Mouse (Mus musculus) C2C12 (cell line): ENCODE results near the gene Adra2b. TPM values are rescaled to one million over a fixed set of nuclear protein-coding genes. Genes with fewer than 3 reads are reported as not detected.

ENCODE experiments used
- H3K27me3 ChIP-seq: one replicate; pipeline ENCODE4 v1.6.1; 2011; ENCODE audit not compliant: control insufficient read depth, insufficient read depth, insufficient read length
- H3K36me3 ChIP-seq: one replicate; pipeline ENCODE4 v1.6.1; 2011; ENCODE audit not compliant: control insufficient read depth, insufficient read depth
- H3K4me3 ChIP-seq: one replicate; pipeline ENCODE4 v1.5.1; 2011; ENCODE audit warnings: mild to moderate bottlenecking, control low read depth; ENCODE audit not compliant: poor library complexity, insufficient read depth, severe bottlenecking
- H3K79me2 ChIP-seq: one replicate; pipeline ENCODE4 v1.6.1; 2011; ENCODE audit not compliant: control insufficient read depth, insufficient read depth
- H3K79me3 ChIP-seq: one replicate; pipeline ENCODE4 v1.6.1; 2011; ENCODE audit warnings: low read depth, control low read depth
- H3ac ChIP-seq: one replicate; pipeline ENCODE3; 2011; ENCODE audit warnings: low read depth; ENCODE audit not compliant: control insufficient read depth, insufficient read length
- CEBPB ChIP-seq: IDR thresholded peaks from one replicate; pipeline ENCODE4 v1.6.1; 2011; ENCODE audit warnings: low read depth, mild to moderate bottlenecking, control low read depth, moderate library complexity
- CTCF ChIP-seq: IDR thresholded peaks from one replicate; pipeline ENCODE4 v1.5.1; 2011; ENCODE audit not compliant: control insufficient read depth, insufficient read depth, insufficient read length
- FOSL1 ChIP-seq: IDR thresholded peaks from one replicate; pipeline ENCODE4 v1.8.0; 2011; ENCODE audit warnings: mild to moderate bottlenecking, low read length; ENCODE audit not compliant: poor library complexity, insufficient read depth, severe bottlenecking
- MAX ChIP-seq: IDR thresholded peaks from one replicate; pipeline ENCODE4 v1.6.1; 2011; ENCODE audit warnings: mild to moderate bottlenecking, control low read depth
- MYOD1 ChIP-seq: IDR thresholded peaks from one replicate; pipeline ENCODE4 v1.6.1; 2011; ENCODE audit warnings: low read depth; ENCODE audit not compliant: control insufficient read depth, insufficient read length
- MYOG ChIP-seq: IDR thresholded peaks from one replicate; pipeline ENCODE4 v1.6.1; 2011; ENCODE audit not compliant: control insufficient read depth, insufficient read length; ENCODE audit errors: extremely low read depth
- USF1 ChIP-seq: IDR thresholded peaks from one replicate; pipeline ENCODE4 v1.6.1; 2011; ENCODE audit warnings: low read depth, mild to moderate bottlenecking, control low read depth, moderate library complexity
- polyA plus RNA-seq: library from polyadenylated mRNA; unstranded; fragments of >200 nt; fragmentation: generic; extraction: Trizol; gene quantifications from one replicate; pipeline ENCODE4 v1.2.1, GENCODE M21; 2012; ENCODE audit warnings: missing spikeins

Adra2b gene
- polyA plus RNA-seq, 1 experiment = not detected

DNA sequence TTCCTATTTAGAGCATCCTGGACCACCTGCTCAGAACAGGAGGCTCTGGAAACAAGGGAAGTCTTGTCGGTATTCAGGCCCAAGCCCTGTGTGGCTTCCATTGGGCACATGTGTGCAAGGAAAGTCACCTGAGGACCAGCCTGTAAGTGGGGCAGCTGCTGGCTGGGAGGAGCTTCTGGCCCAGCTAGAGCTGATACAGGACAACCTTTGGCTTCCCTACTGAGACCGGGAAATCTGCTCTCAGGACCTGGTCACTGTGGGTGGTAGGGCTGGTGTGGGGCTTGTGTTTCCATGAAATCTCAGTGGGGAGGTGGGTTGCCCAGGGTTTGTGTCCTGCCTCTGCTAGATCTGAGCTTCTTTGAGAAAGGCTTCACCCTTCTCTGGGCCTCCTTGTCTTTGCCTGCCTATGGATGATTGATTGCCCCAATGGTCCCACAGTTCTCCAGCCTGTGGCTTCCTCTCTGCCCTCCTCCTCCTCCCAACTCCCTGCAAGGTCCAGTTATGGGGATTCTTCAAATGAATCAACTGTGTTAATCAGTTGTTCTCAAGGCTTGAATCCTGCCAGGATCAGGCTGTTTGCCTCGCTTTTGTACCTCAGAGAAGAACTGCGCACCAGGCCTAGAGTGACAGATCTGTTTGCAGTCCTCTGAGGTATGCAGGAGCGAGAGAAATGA, 6.8 kb downstream of the Adra2b start:
- H3K79me2 ChIP-seq = no peaks in the 10 kb centered on the region
- H3K79me3 ChIP-seq = no peaks in the 10 kb centered on the region
- H3K27me3 ChIP-seq = peaks cover 71% of the 10 kb centered on the region
- no peaks in the 10 kb centered on the region for H3K36me3 ChIP-seq
- no peak overlapping the region for H3ac ChIP-seq
- no peak overlapping the region for H3K4me3 ChIP-seq
- TF ChIP-seq FOSL1 (no peak), USF1 (no peak), MAX (no peak), CTCF (no peak), MYOG (no peak), CEBPB (no peak), MYOD1 (no peak)

DNA sequence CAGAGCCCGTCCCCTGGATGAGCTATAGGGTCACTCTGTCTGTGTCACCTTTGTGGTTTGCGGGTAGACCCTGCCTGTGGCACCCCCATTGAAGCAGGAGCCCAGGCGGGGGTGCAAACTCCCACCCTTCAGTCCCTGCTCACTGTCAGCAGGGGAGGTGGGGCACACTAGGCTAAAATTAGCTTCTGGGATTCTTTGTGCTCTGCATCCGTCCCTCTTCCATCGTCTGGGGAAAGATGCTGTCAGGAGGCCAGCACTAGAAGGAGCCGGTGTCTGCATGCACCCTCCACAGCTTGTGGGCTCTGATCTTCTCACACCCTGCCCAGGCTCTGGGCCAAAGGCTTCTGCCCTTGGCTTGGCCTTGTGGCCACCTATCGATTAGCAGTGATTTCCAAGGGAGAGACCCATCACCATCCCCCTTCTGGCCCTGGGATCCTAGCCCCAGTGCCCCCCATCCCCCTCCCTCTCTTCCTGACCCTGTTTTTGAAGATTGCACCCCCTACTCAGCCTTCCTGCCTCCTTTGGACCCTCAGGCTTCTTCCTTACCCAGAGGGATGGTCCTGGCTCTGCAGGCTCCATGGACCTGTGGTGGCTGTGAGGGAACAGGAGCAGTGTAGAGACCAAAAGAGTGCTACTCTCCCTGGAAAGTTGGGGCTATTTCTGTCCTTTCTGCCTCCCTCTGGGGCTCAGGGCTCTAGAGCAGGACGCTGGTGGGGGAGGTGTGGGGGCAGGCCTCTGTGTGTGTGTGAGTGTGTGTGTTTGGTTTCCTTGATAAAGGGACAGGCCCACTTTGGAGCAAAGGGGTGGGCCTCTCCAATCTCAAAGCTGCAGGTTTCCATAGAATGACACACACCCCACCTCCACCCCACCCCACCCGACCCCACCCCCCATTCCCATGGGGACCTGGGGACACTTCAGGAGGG, 7.8 kb downstream of the Adra2b start:
- H3K36me3 ChIP-seq = no peaks in the 10 kb centered on the region
- no peaks in the 10 kb centered on the region for H3K79me2 ChIP-seq
- TF ChIP-seq MYOD1 (no peak), USF1 (no peak), CTCF (no peak), CEBPB (no peak), MAX (no peak), FOSL1 (no peak), MYOG (no peak)
- no peak overlapping the region for H3ac ChIP-seq
- no peak overlapping the region for H3K4me3 ChIP-seq
- peaks cover 64% of the 10 kb centered on the region for H3K27me3 ChIP-seq
- H3K79me3 ChIP-seq = no peaks in the 10 kb centered on the region

- no peaks in the 10 kb centered on the region for H3K36me3 ChIP-seq
- no peaks in the 10 kb centered on the region for H3K79me2 ChIP-seq
- peaks cover 57% of the 10 kb centered on the region for H3K27me3 ChIP-seq
- H3K79me3 ChIP-seq = no peaks in the 10 kb centered on the region
- H3K4me3 ChIP-seq = no peak overlapping the region
- TF ChIP-seq MAX = no peak
- TF ChIP-seq MYOG = no peak
- TF ChIP-seq CTCF = no peak
- no peak for TF ChIP-seq CEBPB
- TF ChIP-seq MYOD1 = no peak
- no peak for TF ChIP-seq FOSL1
- TF ChIP-seq USF1 = no peak
- no peak overlapping the region for H3ac ChIP-seq
Observed at GRCm38 (mm10) chr2:127371484-127371861, 8.5 kb downstream of the Adra2b start.

DNA sequence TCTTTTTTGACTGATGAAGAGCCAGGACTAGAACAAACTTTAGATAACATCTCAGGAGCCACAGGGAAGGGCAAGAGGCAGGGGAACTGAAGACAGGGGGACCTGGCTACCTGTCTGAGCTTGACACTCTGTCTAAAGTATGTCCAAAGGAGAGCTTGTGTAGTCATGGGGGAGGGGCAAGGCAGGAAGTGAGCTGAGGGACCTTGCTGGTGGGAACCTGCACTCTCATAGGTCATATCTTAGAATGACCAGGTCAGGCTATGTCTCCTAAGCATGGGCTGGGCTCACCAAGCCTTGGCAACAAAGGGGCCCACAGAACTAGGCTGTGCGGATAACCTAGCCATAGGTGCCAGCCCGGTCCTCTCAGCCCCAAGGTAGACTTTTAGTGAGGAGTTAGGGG, 9.1 kb downstream of the Adra2b start:
- Histone ChIP-seq H3K27me3 (peaks cover 52% of the 10 kb centered on the region), H3K79me2 (no peaks in the 10 kb centered on the region), H3K79me3 (no peaks in the 10 kb centered on the region), H3K36me3 (no peaks in the 10 kb centered on the region), H3ac (no peak overlapping the region), H3K4me3 (no peak overlapping the region)
- TF ChIP-seq FOSL1 = no peak

- Histone ChIP-seq H3K27me3 (peaks cover 46% of the 10 kb centered on the region), H3K4me3 (no peak overlapping the region), H3ac (no peak overlapping the region), H3K79me2 (no peaks in the 10 kb centered on the region), H3K36me3 (no peaks in the 10 kb centered on the region), H3K79me3 (no peaks in the 10 kb centered on the region)
- TF ChIP-seq MAX (no peak), MYOD1 (no peak), FOSL1 (no peak), CEBPB (no peak), CTCF (no peak), MYOG (no peak), USF1 (no peak)
Observed at GRCm38 (mm10) chr2:127374131-127374530, 11.1 kb downstream of the Adra2b start.

GRCm38 (mm10) chr2:127375087-127375486, 12.1 kb downstream of the Adra2b start:
- Histone ChIP-seq H3K36me3 (no peaks in the 10 kb centered on the region), H3K27me3 (peaks cover 42% of the 10 kb centered on the region), H3ac (no peak overlapping the region), H3K4me3 (no peak overlapping the region), H3K79me2 (no peaks in the 10 kb centered on the region), H3K79me3 (no peaks in the 10 kb centered on the region)
- TF ChIP-seq CEBPB (no peak), MYOD1 (no peak), CTCF (no peak), MAX (no peak), FOSL1 (no peak), MYOG (no peak), USF1 (no peak)
